Mouse (Mus musculus): ENCODE results near the gene C330007P06Rik. TPM values are rescaled to one million over a fixed set of nuclear protein-coding genes. Genes with fewer than 3 reads are reported as not detected.
A peak's percentile ranks its signal among the peaks of the same experiment; 100 is the strongest.

Gene C330007P06Rik
- polyA plus RNA-seq, 1 experiment from 2014 or later: 31.7 TPM

- no peaks in the 10 kb centered on the region for H3K4me1 ChIP-seq
- peak; percentile 92 for ATAC-seq (ENCODE audit: insufficient number of reproducible peaks, low FRiP score, low TSS enrichment, low read depth)
- H3K9ac ChIP-seq: peak overlapping the region; percentile 71
- no peaks in the 10 kb centered on the region for H3K36me3 ChIP-seq
- H3K27ac ChIP-seq: peak overlapping the region; percentile 85
- H3K4me2 ChIP-seq: peak overlapping the region; percentile 49
- no peaks in the 10 kb centered on the region for H3K27me3 ChIP-seq
- no peaks in the 10 kb centered on the region for H3K9me3 ChIP-seq
- WGBS: 17% methylated on average over 57 of the region's 57 CpGs
- peak overlapping the region; percentile 62 for H3K4me3 ChIP-seq
Measured at GRCm38 (mm10) chrX:36874178-36874696, 326 bp upstream of the C330007P06Rik start.

- 71% methylated on average over 3 of the region's 3 CpGs for WGBS
- H3K9ac ChIP-seq: no peak overlapping the region
- H3K36me3 ChIP-seq: no peaks in the 10 kb centered on the region
Measured at GRCm38 (mm10) chrX:36870372-36870771, 3.5 kb downstream of the C330007P06Rik start.

GRCm38 (mm10) chrX:36864609-36865328 lies 9.1 kb downstream of the C330007P06Rik start:
- 53% methylated on average over 8 of the region's 8 CpGs for WGBS

More at GRCm38 (mm10) chrX:36870372-36870771, 3.5 kb downstream of the C330007P06Rik start:
- ATAC-seq (ENCODE audit: insufficient number of reproducible peaks, low FRiP score, low TSS enrichment, low read depth): no peak
- H3K27me3 ChIP-seq: no peaks in the 10 kb centered on the region
- no peak overlapping the region for H3K4me2 ChIP-seq
- H3K4me1 ChIP-seq: no peaks in the 10 kb centered on the region
- no peaks in the 10 kb centered on the region for H3K9me3 ChIP-seq
- H3K4me3 ChIP-seq: no peak overlapping the region
- no peak overlapping the region for H3K27ac ChIP-seq

GRCm38 (mm10) chrX:36863766-36864608 lies 9.9 kb downstream of the C330007P06Rik start:
- Histone ChIP-seq H3K4me1 (0 out of 2 replicates have a peak, but pooled peaks cover 3% of the 10 kb centered on the region), H3K4me2 (peak overlapping the region; percentile 37), H3K4me3 (peak overlapping the region; percentile 44), H3K9ac (peak overlapping the region; percentile 23; the same call in 1 of the 2 replicates), H3K36me3 (no peaks in the 10 kb centered on the region), H3K27ac (peak overlapping the region; percentile 67; the same call in 1 of the 2 replicates), H3K27me3 (no peaks in the 10 kb centered on the region), H3K9me3 (no peaks in the 10 kb centered on the region)
- ATAC-seq (ENCODE audit: insufficient number of reproducible peaks, low FRiP score, low TSS enrichment, low read depth): no peak
- 20% methylated on average over 43 of the region's 44 CpGs for WGBS

More at GRCm38 (mm10) chrX:36864609-36865328, 9.1 kb downstream of the C330007P06Rik start:
- ATAC-seq (ENCODE audit: insufficient number of reproducible peaks, low FRiP score, low TSS enrichment, low read depth): no peak
- Histone ChIP-seq H3K36me3 (no peaks in the 10 kb centered on the region), H3K9ac (no peak overlapping the region), H3K27me3 (no peaks in the 10 kb centered on the region), H3K9me3 (no peaks in the 10 kb centered on the region), H3K4me2 (peak overlapping the region; percentile 17; the same call in 1 of the 2 replicates), H3K27ac (no peak overlapping the region), H3K4me1 (0 out of 2 replicates have a peak, but pooled peaks cover 3% of the 10 kb centered on the region), H3K4me3 (peak overlapping the region; percentile 44)

- Histone ChIP-seq H3K9ac (no peak overlapping the region), H3K4me1 (no peaks in the 10 kb centered on the region), H3K4me2 (no peak overlapping the region), H3K9me3 (no peaks in the 10 kb centered on the region), H3K4me3 (no peak overlapping the region), H3K36me3 (no peaks in the 10 kb centered on the region), H3K27me3 (no peaks in the 10 kb centered on the region), H3K27ac (no peak overlapping the region)
- no peak for ATAC-seq (ENCODE audit: insufficient number of reproducible peaks, low FRiP score, low TSS enrichment, low read depth)
- 84% methylated on average over 8 of the region's 8 CpGs for WGBS
Measured at GRCm38 (mm10) chrX:36852631-36853030, 21.3 kb downstream of the C330007P06Rik start.

GRCm38 (mm10) chrX:36847152-36847551 lies 26.8 kb downstream of the C330007P06Rik start:
- Histone ChIP-seq H3K4me2 (no peak overlapping the region), H3K4me3 (no peak overlapping the region), H3K9me3 (no peaks in the 10 kb centered on the region), H3K36me3 (no peaks in the 10 kb centered on the region), H3K27ac (no peak overlapping the region), H3K9ac (no peak overlapping the region), H3K4me1 (no peaks in the 10 kb centered on the region), H3K27me3 (no peaks in the 10 kb centered on the region)
- WGBS: 74% methylated on average over 1 of the region's 1 CpGs
- ATAC-seq (ENCODE audit: insufficient number of reproducible peaks, low FRiP score, low TSS enrichment, low read depth): no peak

GRCm38 (mm10) chrX:36843346-36843990 lies 30.4 kb downstream of the C330007P06Rik start:
- Histone ChIP-seq H3K4me2 (no peak overlapping the region), H3K4me1 (no peaks in the 10 kb centered on the region), H3K36me3 (no peaks in the 10 kb centered on the region), H3K27me3 (no peaks in the 10 kb centered on the region), H3K27ac (no peak overlapping the region), H3K9me3 (no peaks in the 10 kb centered on the region), H3K4me3 (no peak overlapping the region), H3K9ac (no peak overlapping the region)
- WGBS: 63% methylated on average over 4 of the region's 4 CpGs
- ATAC-seq (ENCODE audit: insufficient number of reproducible peaks, low FRiP score, low TSS enrichment, low read depth): no peak

GRCm38 (mm10) chrX:36841698-36842097 lies 32.2 kb downstream of the C330007P06Rik start:
- no peaks in the 10 kb centered on the region for H3K36me3 ChIP-seq
- no peaks in the 10 kb centered on the region for H3K27me3 ChIP-seq
- H3K9me3 ChIP-seq: no peaks in the 10 kb centered on the region
- WGBS: 80% methylated on average over 6 of the region's 6 CpGs
- H3K9ac ChIP-seq: no peak overlapping the region
- H3K4me2 ChIP-seq: no peak overlapping the region
- no peaks in the 10 kb centered on the region for H3K4me1 ChIP-seq
- no peak overlapping the region for H3K4me3 ChIP-seq
- ATAC-seq (ENCODE audit: insufficient number of reproducible peaks, low FRiP score, low TSS enrichment, low read depth): no peak
- no peak overlapping the region for H3K27ac ChIP-seq

- H3K9me3 ChIP-seq: no peaks in the 10 kb centered on the region
- no peaks in the 10 kb centered on the region for H3K27me3 ChIP-seq
- H3K4me2 ChIP-seq: no peak overlapping the region
- ATAC-seq (ENCODE audit: insufficient number of reproducible peaks, low FRiP score, low TSS enrichment, low read depth): no peak
- H3K27ac ChIP-seq: no peak overlapping the region
- no peaks in the 10 kb centered on the region for H3K4me1 ChIP-seq
- H3K4me3 ChIP-seq: no peak overlapping the region
- no peaks in the 10 kb centered on the region for H3K36me3 ChIP-seq
- H3K9ac ChIP-seq: no peak overlapping the region
- WGBS: 75% methylated on average over 7 of the region's 7 CpGs
Measured at GRCm38 (mm10) chrX:36839391-36839790, 34.5 kb downstream of the C330007P06Rik start.

- WGBS: 58% methylated on average over 6 of the region's 6 CpGs
- no peak overlapping the region for H3K9ac ChIP-seq
- H3K4me2 ChIP-seq: no peak overlapping the region
- no peaks in the 10 kb centered on the region for H3K27me3 ChIP-seq
- H3K4me3 ChIP-seq: no peak overlapping the region
- H3K27ac ChIP-seq: no peak overlapping the region
- H3K4me1 ChIP-seq: no peaks in the 10 kb centered on the region
- no peaks in the 10 kb centered on the region for H3K9me3 ChIP-seq
- no peak for ATAC-seq (ENCODE audit: insufficient number of reproducible peaks, low FRiP score, low TSS enrichment, low read depth)
- no peaks in the 10 kb centered on the region for H3K36me3 ChIP-seq
Measured at GRCm38 (mm10) chrX:36837069-36837676, 36.7 kb downstream of the C330007P06Rik start.

GRCm38 (mm10) chrX:36833397-36834084 lies 40.4 kb downstream of the C330007P06Rik start:
- 30% methylated on average over 19 of the region's 19 CpGs for WGBS
- H3K9me3 ChIP-seq: no peaks in the 10 kb centered on the region
- no peaks in the 10 kb centered on the region for H3K36me3 ChIP-seq
- no peak overlapping the region for H3K9ac ChIP-seq
- no peak overlapping the region for H3K27ac ChIP-seq
- H3K4me3 ChIP-seq: peak overlapping the region; percentile 14
- no peaks in the 10 kb centered on the region for H3K4me1 ChIP-seq
- no peak for ATAC-seq (ENCODE audit: insufficient number of reproducible peaks, low FRiP score, low TSS enrichment, low read depth)
- no peaks in the 10 kb centered on the region for H3K27me3 ChIP-seq
- peak overlapping the region; percentile 32 for H3K4me2 ChIP-seq
